Mouse (Mus musculus) kidney, adult 2 months (tissue): ENCODE measurements around the gene B3gnt8. TPM values are rescaled to one million over a fixed set of nuclear protein-coding genes. Genes with fewer than 3 reads are reported as not detected.
A peak's percentile ranks its signal among the peaks of the same experiment; 100 is the strongest.
"Not testable (repeated sequence)": the region's sequence is repeated elsewhere in the genome, so short reads cannot be mapped to it uniquely, and the experiment has no call there.

ENCODE experiments used
- DNase-seq: peaks from one replicate; pipeline ENCODE4 v3.0.0; 2021
- H3K27ac ChIP-seq: fragments of 200-500 bp; 2 replicates; pipeline ENCODE4 v1.5.1; 2012; ENCODE audit warnings: low read depth, low read length, control low read depth, inconsistent platforms; ENCODE audit not compliant: insufficient read depth
- H3K27me3 ChIP-seq: fragments of 200-500 bp; replicated peaks from 2 replicates; pipeline ENCODE4 v1.6.1; 2012; ENCODE audit warnings: mild to moderate bottlenecking, moderate library complexity, low read length, inconsistent platforms; ENCODE audit not compliant: control insufficient read depth, insufficient read depth
- H3K36me3 ChIP-seq: fragments of 200-500 bp; 2 replicates; pipeline ENCODE4 v1.6.1; 2012; ENCODE audit warnings: mild to moderate bottlenecking, moderate library complexity, low read length, inconsistent platforms; ENCODE audit not compliant: control insufficient read depth, insufficient read depth
- H3K4me1 ChIP-seq: fragments of 200-500 bp; 2 replicates; pipeline ENCODE4 v1.6.1; 2011; ENCODE audit warnings: low read length; ENCODE audit not compliant: control insufficient read depth, insufficient read depth
- H3K4me3 ChIP-seq: fragments of 200-500 bp; 2 replicates; pipeline ENCODE4 v1.5.1; 2011; ENCODE audit warnings: mild to moderate bottlenecking, low read depth, low read length, control low read depth; ENCODE audit not compliant: insufficient read depth
- CTCF ChIP-seq: fragments of 200-500 bp; conservative IDR thresholded peaks from 2 replicates; pipeline ENCODE4 v1.5.1; 2011; ENCODE audit warnings: low read depth, mild to moderate bottlenecking, control low read depth, low read length, moderate library complexity, mixed read lengths; ENCODE audit not compliant: insufficient read depth, insufficient read length
- POLR2A ChIP-seq: fragments of 200-500 bp; IDR thresholded peaks from one replicate; pipeline ENCODE4 v1.6.1; 2011; ENCODE audit warnings: low read depth, low read length, control low read depth
- WGBS: fragments of 180-500 bp; shearing (Covaris S2); methylation state at CpG from one replicate; pipeline ENCODE4 v1.1.7; 2018; 5-methylcytosine and 5-hydroxymethylcytosine counted together
- polyA plus RNA-seq: library from polyadenylated mRNA; depleted of rRNA; stranded (reverse); fragments of >200 nt; gene quantifications from 2 replicates; pipeline ENCODE4 v1.2.3, GENCODE M21; 2012; rRNA removed

Gene B3gnt8
- 9.6 and 10.6 TPM in 2 replicates for polyA plus RNA-seq

- Histone ChIP-seq H3K36me3 (no peaks in the 10 kb centered on the region), H3K27me3 (no peaks in the 10 kb centered on the region), H3K27ac (no peak within 1 kb of the TSS), H3K4me1 (no peaks in the 10 kb centered on the region), H3K4me3 (peak within 1 kb of the TSS; percentile 53)
- 20% methylated on average over 29 of the region's 29 CpGs for WGBS
- no peak for TF ChIP-seq CTCF
- no peak for TF ChIP-seq POLR2A
- DNase-seq: peak; percentile 48
These were observed at the start of gene B3gnt8 for GRCm38 (mm10) chr7:25626509-25627430. Gene B3gnt8 (plus strand): TSS chr7:25626654.

DNA sequence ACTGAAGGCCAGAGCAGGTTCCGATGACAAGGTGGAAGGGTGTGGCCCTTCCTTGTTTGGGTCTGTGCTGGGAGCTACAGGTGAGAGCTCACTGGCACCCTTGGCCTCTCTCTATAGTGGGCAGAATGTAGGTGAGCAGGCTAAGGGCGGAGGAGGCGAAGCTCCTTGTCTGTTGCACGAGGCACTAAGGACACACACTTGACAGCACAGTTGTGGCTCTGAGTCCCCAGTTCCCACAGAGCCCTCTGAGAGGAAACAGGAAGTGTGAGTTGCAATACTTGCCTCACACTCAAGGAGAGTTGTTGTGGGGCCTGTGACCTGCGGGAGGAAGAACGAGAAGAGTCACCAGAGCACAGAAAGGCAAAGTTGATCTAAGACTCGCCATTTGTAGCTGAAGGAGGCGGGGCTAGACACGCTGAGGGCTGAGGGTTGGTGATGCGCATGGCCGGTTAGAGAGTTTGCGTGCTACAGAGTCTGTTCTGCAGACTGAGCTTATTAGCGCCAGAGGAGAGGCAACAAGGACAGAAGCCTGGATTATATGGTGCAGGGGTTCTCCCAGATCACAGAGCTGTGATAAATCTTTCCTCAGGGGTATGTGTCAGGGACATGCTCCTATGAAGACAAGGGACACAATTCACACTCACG lies 49.5 kb upstream of the B3gnt8 start:
- H3K4me1 ChIP-seq: peaks cover 17% of the 10 kb centered on the region; the same call in 1 of the 2 replicates
- peak; percentile 53 for DNase-seq
- H3K27ac ChIP-seq, H3K4me3 ChIP-seq, H3K27me3 ChIP-seq, H3K36me3 ChIP-seq: not testable (repeated sequence)
- 30% methylated on average over 14 of the region's 14 CpGs for whole genome bisulfite sequencing

DNA sequence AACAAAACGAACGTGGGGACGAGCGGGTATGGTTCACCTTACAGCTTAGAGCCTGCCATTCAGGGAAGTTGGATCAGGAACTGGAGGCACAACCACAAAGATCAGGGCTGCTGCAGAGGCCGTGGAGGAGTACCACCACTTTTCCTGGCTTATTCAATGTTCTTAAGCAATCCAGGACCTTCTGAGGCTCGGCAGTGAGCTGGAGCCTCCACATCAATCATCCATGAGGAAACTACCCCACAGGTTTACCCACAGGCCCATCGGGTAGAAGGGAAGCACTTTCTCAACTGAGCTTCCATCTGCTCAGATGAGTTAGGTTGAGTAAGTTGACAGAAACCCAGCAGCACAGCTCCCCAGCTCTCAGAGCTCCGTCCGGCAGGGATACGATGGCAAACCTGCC lies 47.0 kb upstream of the B3gnt8 start:
- DNase-seq: no peak
- H3K27me3 ChIP-seq: no peaks in the 10 kb centered on the region
- no peak overlapping the region for H3K4me3 ChIP-seq
- no peak overlapping the region for H3K27ac ChIP-seq
- no peak for TF ChIP-seq CTCF
- WGBS: 83% methylated on average over 10 of the region's 10 CpGs
- H3K4me1 ChIP-seq: peaks cover 17% of the 10 kb centered on the region; the same call in 1 of the 2 replicates
- no peaks in the 10 kb centered on the region for H3K36me3 ChIP-seq

GRCm38 (mm10) chr7:25582301-25582810 lies 44.1 kb upstream of the B3gnt8 start:
- 90% methylated on average over 15 of the region's 15 CpGs for WGBS
- H3K36me3 ChIP-seq: no peaks in the 10 kb centered on the region
- TF ChIP-seq CTCF (no peak), POLR2A (no peak)
- no peak overlapping the region for H3K4me3 ChIP-seq
- H3K27ac ChIP-seq: no peak overlapping the region
- DNase-seq: no peak
- no peaks in the 10 kb centered on the region for H3K4me1 ChIP-seq
- no peaks in the 10 kb centered on the region for H3K27me3 ChIP-seq

GRCm38 (mm10) chr7:25584651-25585050 lies 41.8 kb upstream of the B3gnt8 start:
- DNase-seq: no peak
- no peaks in the 10 kb centered on the region for H3K36me3 ChIP-seq
- H3K27ac ChIP-seq: no peak overlapping the region
- H3K4me1 ChIP-seq: no peaks in the 10 kb centered on the region
- no peaks in the 10 kb centered on the region for H3K27me3 ChIP-seq
- no peak overlapping the region for H3K4me3 ChIP-seq
- 87% methylated on average over 5 of the region's 5 CpGs for WGBS
- TF ChIP-seq CTCF (no peak), POLR2A (no peak)

DNA sequence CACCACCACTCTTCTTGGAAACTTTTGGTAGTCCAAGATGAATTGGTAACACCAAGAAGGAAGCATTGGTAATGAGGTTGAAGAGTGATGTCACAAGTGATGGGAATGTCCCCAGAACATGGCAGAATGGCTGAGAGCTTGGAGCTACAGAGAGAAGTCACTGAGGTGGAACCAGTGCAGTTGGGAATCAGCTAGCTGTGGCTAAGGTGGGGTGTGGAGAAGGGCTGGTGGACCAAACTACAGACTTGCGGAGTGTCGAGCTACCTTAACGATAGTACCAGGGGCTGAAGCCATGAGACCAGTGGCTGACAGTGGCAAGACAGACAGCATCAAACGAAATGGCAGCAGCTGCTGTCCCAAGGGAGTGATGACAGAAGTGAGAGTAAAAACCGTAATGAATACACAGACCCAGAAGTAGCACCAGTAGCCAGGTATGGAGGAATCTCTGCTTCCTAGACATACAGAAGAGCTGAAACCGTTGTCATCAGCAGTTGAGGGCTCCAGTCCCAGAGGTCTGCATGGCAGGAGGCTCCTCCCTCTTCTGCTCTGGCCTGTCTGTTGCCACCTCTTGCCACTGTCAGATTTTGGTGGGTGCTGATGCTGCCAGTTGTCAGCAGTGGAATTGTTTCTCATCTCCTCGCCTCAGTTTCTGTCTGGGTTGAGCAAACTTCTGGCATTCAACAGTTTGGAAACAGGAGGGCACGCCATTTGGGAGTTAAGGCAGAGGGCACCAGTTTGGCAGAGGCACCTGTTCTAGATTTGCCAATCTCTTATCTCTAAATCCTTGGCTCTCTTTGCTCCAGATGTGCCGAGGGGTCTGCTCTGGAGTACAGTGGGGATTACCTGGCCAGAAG lies 40.9 kb upstream of the B3gnt8 start:
- Histone ChIP-seq H3K36me3 (no peaks in the 10 kb centered on the region), H3K27me3 (no peaks in the 10 kb centered on the region), H3K4me1 (no peaks in the 10 kb centered on the region), H3K4me3 (no peak overlapping the region), H3K27ac (no peak overlapping the region)
- WGBS: 84% methylated on average over 9 of the region's 9 CpGs
- TF ChIP-seq POLR2A (no peak), CTCF (no peak)
- no peak for DNase-seq
